Mouse (Mus musculus) right cerebral cortex, postnatal 10 days (tissue): ENCODE data around the gene Faim.

ENCODE experiments used
- DNase-seq, 2 experiments: peaks; one replicate each; pipeline ENCODE4 v3.0.0; 2021; ENCODE audit warnings: low spot score in 2 of 2

Gene Faim

GRCm38 (mm10) chr9:98974898-98975297 lies 11.3 kb upstream of the Faim start:
- DNase-seq: no peak

- DNase-seq: no peak
Measured at GRCm38 (mm10) chr9:98976081-98976480, 10.1 kb upstream of the Faim start.

GRCm38 (mm10) chr9:98976520-98976919 lies 9.7 kb upstream of the Faim start:
- no peak for DNase-seq

DNA sequence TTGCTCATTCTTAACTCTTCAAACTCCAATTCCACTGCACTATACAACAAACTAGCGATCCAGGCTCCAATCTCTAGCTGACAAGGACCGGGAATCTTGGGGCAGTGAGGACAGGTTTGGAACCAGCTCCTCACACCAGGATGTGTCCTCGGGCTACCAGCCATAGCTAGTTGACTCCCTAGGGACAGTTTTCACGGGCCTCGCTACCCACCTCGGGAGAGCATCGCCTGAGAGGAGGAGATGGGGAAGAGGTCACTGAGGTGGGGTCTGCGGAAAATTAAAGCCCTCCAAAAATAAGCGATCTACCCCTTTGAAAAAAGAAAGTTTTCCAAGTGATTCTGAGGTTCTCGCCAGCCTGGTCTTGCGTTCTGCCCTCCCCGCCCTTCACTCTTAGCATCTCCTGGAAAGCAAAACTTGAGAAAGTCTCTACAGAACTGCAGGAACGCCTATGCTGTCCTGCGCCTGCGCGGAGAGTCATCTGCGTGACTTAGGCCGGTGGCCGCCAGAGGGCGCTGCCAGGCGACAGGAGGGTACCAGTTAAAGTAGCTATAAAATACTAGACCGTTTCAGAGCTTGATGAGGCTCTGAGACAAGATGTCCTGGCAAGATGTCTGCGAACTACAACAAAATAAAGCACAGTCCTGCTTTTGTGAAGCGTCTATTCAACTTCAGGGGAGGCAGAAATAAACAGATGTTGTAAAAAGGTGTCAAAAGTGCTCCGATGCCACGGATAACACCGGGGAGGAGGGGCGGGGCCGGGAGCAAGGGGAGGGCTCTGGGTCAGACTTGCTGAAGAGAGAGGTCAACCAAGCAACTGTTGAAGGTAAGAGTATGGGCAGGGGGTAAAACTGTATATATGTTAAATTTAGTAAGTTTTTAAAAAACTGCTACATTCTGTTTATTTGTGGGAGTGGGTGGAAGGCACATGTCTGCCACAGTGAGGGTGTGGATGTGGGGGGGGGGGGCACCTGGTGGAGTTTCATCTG lies 6.4 kb upstream of the Faim start:
- DNase-seq: peak; percentile 84 to 90

- no peak for DNase-seq
Measured at GRCm38 (mm10) chr9:98986476-98987096, 413 bp downstream of the Faim start.

GRCm38 (mm10) chr9:98987131-98987530 lies 958 bp downstream of the Faim start:
- no peak for DNase-seq

DNA sequence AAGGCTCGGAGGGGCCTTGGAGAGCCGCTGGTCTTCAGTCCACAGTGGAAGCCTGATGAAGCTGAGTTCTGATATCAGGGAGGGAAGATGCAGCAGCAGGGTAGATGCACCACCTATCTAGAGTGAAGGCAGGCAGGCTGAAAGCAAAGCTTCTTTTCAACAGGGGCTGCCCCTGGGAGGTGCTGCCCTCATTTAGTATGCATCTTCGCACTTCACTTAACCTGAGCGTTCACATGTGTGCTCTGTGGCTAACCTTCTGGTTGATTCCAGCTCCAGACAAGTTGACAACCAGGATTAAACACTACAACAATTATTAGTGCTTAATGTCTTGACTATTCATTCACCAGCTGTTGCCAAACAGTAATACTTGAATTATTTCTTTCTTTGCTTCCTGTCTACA lies 7.9 kb downstream of the Faim start:
- DNase-seq: no peak

DNA sequence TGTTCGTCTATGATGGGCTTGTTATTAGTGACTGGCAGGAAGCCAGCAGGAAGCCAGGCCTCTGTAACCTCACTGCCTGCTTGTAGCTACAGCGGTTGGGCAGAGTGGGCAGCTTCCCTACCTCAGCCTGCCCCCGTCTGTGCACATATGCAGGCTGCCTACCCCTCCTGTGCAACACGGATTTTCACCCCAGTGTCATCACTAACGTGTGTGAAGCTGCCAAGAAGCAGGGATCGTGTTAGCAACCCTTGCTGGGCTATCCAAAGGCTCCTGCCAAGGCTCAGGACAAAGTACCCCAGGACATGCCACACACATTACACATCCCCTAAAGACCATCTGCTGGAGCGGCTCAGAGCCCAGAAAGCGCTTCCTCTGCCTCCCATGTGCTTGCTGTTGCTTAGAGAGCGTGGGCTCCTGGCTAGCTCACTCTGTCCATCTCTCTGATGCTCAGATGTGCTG lies 13.7 kb downstream of the Faim start:
- DNase-seq: peak; percentile 50 to 56

- no peak for DNase-seq
Measured at GRCm38 (mm10) chr9:99001326-99001725, 15.2 kb downstream of the Faim start.

DNA sequence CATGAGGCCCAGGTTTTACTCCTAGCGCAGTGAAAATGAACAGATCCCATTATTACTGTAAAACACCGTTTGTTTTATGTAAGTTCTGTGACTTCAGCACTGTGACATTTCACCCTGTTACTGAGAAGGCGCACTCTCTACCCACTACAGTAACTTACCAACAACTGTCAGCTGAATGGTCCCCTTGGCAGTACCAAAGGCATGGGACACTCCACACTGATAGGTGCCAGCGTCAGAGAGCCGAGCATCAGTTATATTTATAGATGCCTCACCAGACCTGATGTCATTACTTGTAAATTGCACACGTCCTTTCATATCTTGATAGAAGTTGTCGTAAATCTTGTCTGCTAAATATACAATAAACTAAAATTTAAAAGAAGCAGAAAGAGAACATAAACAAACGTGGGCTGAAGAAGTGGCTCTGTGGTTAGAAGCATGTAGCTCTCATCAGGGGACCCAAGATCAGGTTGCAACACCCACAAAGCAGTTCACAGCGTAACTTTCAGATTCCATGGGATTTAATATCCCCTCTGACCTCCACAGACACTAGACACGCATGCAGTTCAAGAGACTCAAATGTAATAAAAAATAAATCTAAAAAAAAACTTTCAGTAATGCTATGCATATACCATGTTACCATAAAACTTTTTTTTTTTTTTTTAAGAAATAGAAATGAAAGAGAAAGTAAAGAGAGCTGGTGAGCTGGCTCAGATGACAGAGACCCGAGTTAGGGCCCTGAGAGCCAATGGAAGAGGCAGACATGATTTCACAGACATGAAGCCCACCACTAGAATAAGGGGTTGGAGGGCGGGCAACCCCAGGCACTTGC lies 23.1 kb downstream of the Faim start:
- DNase-seq: no peak

DNA sequence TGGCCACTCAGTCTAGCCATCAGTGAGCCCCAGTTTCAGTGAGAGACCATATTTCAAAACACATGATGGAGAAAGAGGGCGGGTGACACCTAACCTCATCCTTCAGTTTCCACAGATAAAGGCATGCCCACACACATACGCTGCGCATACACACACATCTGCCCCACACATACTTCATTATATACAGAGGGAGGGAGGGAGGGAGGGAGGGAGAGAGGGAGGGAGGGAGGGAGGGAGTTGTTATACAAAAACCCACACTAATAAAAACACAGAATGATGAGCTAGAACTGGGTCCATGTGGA lies 23.7 kb downstream of the Faim start:
- no peak for DNase-seq

DNA sequence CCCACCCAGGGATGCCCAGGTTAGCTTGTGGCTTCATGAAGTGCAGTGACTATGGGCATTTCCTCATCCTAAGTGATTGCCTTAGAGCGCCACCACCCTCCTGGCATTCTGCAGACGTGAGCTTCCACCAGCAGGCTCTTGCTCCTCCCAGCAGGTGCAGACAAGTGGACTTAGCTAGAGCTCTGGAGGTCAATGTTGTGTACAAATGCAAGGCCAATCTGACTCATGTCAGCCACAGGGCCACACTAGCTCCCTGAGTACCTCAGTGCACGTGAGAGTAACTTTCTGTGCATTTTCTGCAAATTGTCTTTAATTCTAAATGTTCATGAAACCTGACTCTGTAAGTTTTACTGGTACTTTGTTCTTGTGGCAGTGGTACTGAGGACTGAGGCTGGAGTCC lies 30.1 kb downstream of the Faim start:
- DNase-seq: no peak

GRCm38 (mm10) chr9:99016759-99017158 lies 30.6 kb downstream of the Faim start:
- peak in 1 of 2 experiments; percentile 60 for DNase-seq

DNA sequence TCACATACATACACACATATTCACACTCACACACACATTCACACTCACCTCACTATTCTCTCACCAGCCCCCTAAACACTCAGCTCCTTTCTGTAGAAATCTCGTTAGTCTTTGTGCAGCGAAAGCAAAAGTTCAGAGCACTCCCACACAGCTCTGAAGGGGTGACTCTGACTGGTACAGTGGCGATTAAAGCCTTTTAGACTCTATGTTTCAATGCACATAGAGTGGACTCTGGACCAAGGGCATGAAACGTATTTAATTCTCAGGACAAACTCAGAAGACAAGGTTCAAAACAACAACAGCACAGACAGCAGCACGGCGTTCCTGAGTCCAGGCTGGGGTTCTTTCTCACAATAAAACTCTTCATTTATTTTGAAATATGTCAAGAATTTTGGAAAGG lies 31.5 kb downstream of the Faim start:
- DNase-seq: no peak

DNA sequence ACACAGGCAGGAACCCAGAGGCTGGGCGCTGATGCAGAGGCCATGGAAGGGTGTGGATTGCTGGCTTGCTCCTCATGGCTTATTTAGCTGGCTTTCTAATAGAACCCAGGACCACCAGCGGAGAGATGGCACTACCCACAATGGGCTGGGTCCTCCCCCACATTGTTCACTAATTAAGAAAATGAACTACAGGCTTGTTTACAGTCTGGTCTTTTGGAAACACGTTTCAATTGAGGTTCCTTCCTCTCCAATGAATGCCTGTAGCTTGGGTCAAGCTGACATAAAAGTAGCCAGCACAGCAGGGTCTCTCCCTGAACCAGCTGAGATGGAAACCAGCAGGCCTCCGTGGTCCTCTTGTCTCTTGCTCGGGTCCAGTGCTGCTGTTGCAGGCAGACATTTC lies 35.0 kb downstream of the Faim start:
- DNase-seq: no peak

DNA sequence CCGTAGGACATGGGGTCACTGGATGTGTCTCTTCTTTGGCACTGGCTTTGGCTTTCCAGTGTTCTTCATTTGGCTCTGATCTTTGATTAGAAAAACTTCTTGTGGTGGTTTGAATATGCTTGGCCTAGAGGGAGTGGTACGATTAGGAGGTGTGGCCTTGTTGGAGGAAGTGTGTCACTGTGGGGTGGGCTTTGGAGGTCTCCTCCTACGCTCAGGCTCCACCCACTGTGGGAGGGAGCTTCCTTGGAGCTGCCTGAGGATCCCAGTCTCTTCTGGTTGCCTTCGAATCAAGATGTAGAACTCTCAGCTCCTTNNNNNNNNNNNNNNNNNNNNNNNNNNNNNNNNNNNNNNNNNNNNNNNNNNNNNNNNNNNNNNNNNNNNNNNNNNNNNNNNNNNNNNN lies 35.6 kb downstream of the Faim start:
- no peak for DNase-seq

DNA sequence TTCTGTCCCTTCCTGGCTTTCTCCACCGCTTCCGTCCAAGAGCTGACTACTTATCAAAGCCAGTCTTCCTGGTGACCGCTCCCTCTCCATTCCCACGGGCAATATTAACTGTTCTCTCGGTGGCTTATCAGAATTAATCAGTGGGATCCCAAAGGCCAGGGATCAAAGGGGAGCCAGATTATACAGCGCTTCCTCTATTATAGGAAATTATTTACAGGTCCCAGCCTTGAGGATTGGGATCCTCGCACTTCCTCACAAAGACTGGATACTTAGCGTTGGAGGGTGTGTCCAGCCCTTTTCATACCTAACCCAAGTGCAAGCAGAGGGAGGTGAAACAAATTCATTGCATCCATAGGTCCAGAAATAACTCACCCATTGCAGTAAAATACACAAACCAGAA lies 45.9 kb downstream of the Faim start:
- DNase-seq: no peak

- no peak for DNase-seq
Measured at GRCm38 (mm10) chr9:99034111-99034510, 47.9 kb downstream of the Faim start.

DNA sequence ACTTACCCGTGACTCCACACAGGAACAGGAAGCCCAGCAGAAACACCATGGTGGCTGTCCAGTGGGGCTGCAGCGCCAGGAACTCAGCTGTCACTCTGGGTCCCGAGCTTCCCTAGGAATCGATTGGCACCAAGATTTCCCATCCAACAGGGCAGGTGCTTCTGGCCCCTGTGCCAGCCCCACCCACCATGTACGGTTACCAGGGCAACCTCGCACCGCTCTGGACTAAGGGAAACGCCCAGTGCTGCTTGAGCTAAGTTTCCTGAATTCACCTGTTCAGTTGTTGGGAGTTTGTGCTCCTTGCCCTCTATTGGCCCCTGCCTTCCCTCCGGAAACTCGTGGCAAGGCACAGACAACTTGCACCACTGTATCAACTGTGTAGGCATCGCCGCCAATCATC lies 49.4 kb downstream of the Faim start, which contains the start of gene Gm1123:
Gm1123 (minus strand) TSS at position 141 of the 400 bp plus-strand sequence.
- DNase-seq: no peak

GRCm38 (mm10) chr9:99041994-99042393 lies 55.8 kb downstream of the Faim start:
- DNase-seq: no peak

- DNase-seq: no peak
Measured at GRCm38 (mm10) chr9:99042641-99043040, 56.5 kb downstream of the Faim start.

DNA sequence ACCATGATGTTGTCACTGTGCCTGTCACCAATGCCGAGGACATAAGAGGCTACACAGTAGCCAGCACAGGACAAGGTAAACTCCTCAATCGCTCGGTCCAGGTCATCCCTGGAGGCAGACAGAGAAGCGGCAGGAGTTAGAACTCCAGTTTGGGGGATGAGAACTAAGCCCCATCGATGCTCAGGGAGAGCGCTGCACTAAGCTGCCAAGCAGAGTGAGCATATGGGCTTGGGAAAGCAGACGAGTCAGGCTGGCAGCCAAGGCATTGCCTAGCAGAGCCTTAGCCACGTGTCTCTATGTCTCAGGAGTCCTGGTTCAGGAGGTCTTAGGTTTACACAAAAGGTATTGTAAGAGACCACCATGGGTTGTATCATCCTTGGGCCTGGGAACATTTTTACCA lies 58.6 kb downstream of the Faim start:
- DNase-seq: peak; percentile 61 to 63
